Mouse (Mus musculus): ENCODE results near the gene Atg101. TPM values are rescaled to one million over a fixed set of nuclear protein-coding genes. Genes with fewer than 3 reads are reported as not detected.

Gene Atg101
- polyA plus RNA-seq, 1 experiment from 2014 or later, result 74.2 TPM

DNA sequence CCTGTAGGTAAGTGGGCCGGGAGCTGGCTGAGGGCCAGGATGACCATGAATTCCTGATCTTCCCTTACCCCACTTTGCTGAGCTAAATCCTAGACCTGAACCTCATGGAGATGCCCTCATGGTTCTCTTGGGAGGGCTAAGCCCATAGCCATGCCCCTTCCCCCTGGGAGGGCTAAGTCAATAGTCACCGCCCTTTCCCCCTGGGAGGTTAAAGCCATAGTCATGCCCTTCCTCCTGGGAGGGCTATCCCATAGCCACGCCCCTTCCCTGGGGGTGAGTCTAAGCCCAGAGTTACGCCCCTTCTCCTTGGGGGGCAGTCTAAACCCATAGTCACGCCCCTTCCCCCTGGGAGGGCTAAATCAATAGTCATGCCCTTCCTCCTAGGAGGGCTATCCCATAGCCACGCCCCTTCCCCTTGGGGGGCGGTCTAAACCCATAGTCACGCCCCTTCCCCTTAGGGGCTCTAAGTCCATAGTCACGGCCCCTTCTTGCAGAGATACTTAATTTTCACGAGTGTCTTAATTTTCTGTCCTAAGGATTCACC lies 42.0 kb downstream of the Atg101 start:
- DNase-seq (ENCODE audit: low spot score) (peak; percentile 26), ATAC-seq (no peak)
- H3K9ac ChIP-seq (replicated peaks; ENCODE audit: low read depth), result no peak overlapping the region
- no peak overlapping the region for H3K4me2 ChIP-seq (replicated peaks; ENCODE audit: low read depth, low read length)
- H3K9me3 ChIP-seq (ENCODE audit: low read length), result no peaks in the 10 kb centered on the region
- no peaks in the 10 kb centered on the region for H3K27me3 ChIP-seq (replicated peaks; ENCODE audit: insufficient read depth, low read length)
- TF ChIP-seq CTCF (IDR thresholded peaks at IDR 0.05) (no peak), EP300 (IDR thresholded peaks at IDR 0.05) (no peak)
- H3K27ac ChIP-seq (ENCODE audit: low read length), result no peak overlapping the region
- no peaks in the 10 kb centered on the region for H3K36me3 ChIP-seq (ENCODE audit: insufficient read depth, low read length)
- no peaks in the 10 kb centered on the region for H3K4me1 ChIP-seq (ENCODE audit: insufficient read depth, low read depth, low read length)
- no peak overlapping the region for H3K4me3 ChIP-seq (ENCODE audit: low read depth, low read length)
- WGBS, result 47% methylated on average over 10 of the region's 10 CpGs

GRCm38 (mm10) chr15:101327282-101327681 lies 43.2 kb downstream of the Atg101 start:
- H3K4me3 ChIP-seq (ENCODE audit: low read depth, low read length), result no peak overlapping the region
- peak; percentile 85 for ATAC-seq
- no peaks in the 10 kb centered on the region for H3K27me3 ChIP-seq (replicated peaks; ENCODE audit: insufficient read depth, low read length)
- no peak overlapping the region for H3K9ac ChIP-seq (replicated peaks; ENCODE audit: low read depth)
- no peak overlapping the region for H3K27ac ChIP-seq (ENCODE audit: low read length)
- no peaks in the 10 kb centered on the region for H3K9me3 ChIP-seq (ENCODE audit: low read length)
- TF ChIP-seq CTCF (IDR thresholded peaks at IDR 0.05) (peak; percentile 99), EP300 (IDR thresholded peaks at IDR 0.05) (peak; percentile 64; the same call in 1 of the 2 replicates)
- no peak overlapping the region for H3K4me2 ChIP-seq (replicated peaks; ENCODE audit: low read depth, low read length)
- H3K4me1 ChIP-seq (ENCODE audit: insufficient read depth, low read depth, low read length), result no peaks in the 10 kb centered on the region
- peak; percentile 94 for DNase-seq (ENCODE audit: low spot score)
- WGBS, result 3% methylated on average over 6 of the region's 6 CpGs
- H3K36me3 ChIP-seq (ENCODE audit: insufficient read depth, low read length), result no peaks in the 10 kb centered on the region

DNA sequence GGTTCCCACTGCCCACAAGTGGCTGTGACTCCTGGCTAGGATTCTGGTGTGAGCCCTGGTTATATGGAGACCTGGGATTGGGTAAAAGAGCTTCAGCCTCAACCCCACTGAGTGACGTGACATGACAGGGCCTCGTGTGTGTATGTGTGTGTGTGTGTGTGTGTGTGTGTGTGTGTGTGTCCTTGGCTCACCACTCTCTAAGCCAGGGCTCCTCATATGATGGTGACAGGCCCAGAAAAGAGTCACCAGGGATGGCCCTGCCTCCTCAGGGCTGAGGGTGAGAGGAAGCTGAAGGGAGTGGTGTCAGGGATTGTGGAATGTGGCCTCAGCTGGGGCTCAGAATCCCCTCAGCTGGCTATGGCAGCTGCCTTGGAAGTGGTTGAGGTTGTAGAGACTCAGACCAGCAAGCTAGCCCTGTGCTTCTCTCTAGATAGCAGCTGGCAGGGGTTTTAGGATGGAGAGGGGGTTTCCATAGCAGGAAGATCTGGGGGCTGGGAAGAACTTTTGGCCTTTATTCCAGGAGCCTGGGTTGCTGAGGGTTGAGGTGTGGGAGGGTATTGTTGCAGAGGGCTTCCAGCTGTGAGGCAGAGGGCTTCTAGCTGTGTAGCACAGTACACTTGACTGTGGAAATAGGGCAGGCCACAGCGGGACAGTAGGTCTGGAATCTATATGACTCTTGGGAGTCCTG lies 44.9 kb downstream of the Atg101 start:
- TF ChIP-seq CTCF (IDR thresholded peaks at IDR 0.05) (no peak), EP300 (IDR thresholded peaks at IDR 0.05) (no peak)
- Histone ChIP-seq H3K27me3 (replicated peaks; ENCODE audit: insufficient read depth, low read length) (no peaks in the 10 kb centered on the region), H3K4me1 (ENCODE audit: insufficient read depth, low read depth, low read length) (no peaks in the 10 kb centered on the region), H3K36me3 (ENCODE audit: insufficient read depth, low read length) (no peaks in the 10 kb centered on the region), H3K9me3 (ENCODE audit: low read length) (no peaks in the 10 kb centered on the region), H3K4me3 (ENCODE audit: low read depth, low read length) (no peak overlapping the region), H3K4me2 (replicated peaks; ENCODE audit: low read depth, low read length) (no peak overlapping the region), H3K27ac (ENCODE audit: low read length) (peak overlapping the region; percentile 45), H3K9ac (replicated peaks; ENCODE audit: low read depth) (no peak overlapping the region)
- DNase-seq (ENCODE audit: low spot score), result peak; percentile 17
- 67% methylated on average over 3 of the region's 3 CpGs for whole genome bisulfite sequencing
- ATAC-seq, result no peak

DNA sequence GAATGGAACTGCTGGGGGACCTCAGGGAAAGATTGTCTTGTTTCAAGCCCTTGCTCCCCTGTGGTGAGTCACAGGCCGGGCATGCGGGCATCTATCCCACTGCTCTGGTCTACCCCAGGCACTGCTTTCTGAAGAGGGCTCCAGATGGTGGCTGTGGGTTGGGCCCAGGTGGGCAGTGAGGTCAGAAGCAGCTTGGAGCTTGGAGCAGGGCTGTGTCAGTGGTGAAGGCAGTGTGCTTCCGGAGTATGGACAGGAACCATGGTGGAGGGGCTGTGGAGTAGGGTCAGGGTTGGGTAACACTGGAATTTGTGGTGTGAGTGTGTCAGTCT lies 45.5 kb downstream of the Atg101 start:
- peak; percentile 30 for ATAC-seq
- H3K4me1 ChIP-seq (ENCODE audit: insufficient read depth, low read depth, low read length), result no peaks in the 10 kb centered on the region

DNA sequence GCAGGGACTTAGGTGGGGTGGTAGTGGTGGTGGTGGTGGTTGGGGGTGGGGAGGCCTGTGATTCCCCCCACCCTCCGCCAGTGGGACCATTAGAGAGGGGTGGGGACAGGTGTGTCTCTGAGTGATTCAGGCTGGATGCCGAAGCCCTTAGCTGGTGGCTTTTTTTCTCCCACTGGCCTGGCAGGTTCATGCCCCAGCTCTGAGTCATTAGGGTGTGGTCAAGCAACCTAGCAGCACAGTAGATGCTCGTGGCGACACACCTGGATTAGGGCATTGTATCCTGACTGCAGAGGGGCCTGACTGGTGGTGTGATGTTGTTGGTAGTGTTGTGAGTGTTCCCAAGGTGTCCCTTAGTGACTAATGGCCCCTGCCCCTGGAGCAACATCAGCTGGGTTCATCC lies 47.0 kb downstream of the Atg101 start:
- Histone ChIP-seq H3K9ac (replicated peaks; ENCODE audit: low read depth) (no peak overlapping the region), H3K4me3 (ENCODE audit: low read depth, low read length) (no peak overlapping the region), H3K9me3 (ENCODE audit: low read length) (no peaks in the 10 kb centered on the region), H3K36me3 (ENCODE audit: insufficient read depth, low read length) (no peaks in the 10 kb centered on the region), H3K4me1 (ENCODE audit: insufficient read depth, low read depth, low read length) (no peaks in the 10 kb centered on the region; the same call in 1 of the 2 replicates), H3K27ac (ENCODE audit: low read length) (peak overlapping the region; percentile 57), H3K27me3 (replicated peaks; ENCODE audit: insufficient read depth, low read length) (no peaks in the 10 kb centered on the region), H3K4me2 (replicated peaks; ENCODE audit: low read depth, low read length) (no peak overlapping the region)
- DNase-seq (ENCODE audit: low spot score), result peak; percentile 88
- 45% methylated on average over 4 of the region's 4 CpGs for WGBS
- peak; percentile 70 for ATAC-seq
- TF ChIP-seq CTCF (IDR thresholded peaks at IDR 0.05), result no peak
- TF ChIP-seq EP300 (IDR thresholded peaks at IDR 0.05), result peak; percentile 89

More for the DNA sequence above, 45.5 kb downstream of the Atg101 start:
- no peak for TF ChIP-seq CTCF (IDR thresholded peaks at IDR 0.05)
- no peak; the same call in 1 of the 2 replicates for TF ChIP-seq EP300 (IDR thresholded peaks at IDR 0.05)
- Histone ChIP-seq H3K9ac (replicated peaks; ENCODE audit: low read depth) (no peak overlapping the region), H3K27ac (ENCODE audit: low read length) (peak overlapping the region; percentile 45), H3K9me3 (ENCODE audit: low read length) (no peaks in the 10 kb centered on the region), H3K4me3 (ENCODE audit: low read depth, low read length) (no peak overlapping the region), H3K36me3 (ENCODE audit: insufficient read depth, low read length) (no peaks in the 10 kb centered on the region), H3K27me3 (replicated peaks; ENCODE audit: insufficient read depth, low read length) (no peaks in the 10 kb centered on the region), H3K4me2 (replicated peaks; ENCODE audit: low read depth, low read length) (no peak overlapping the region)
- peak; percentile 36 for DNase-seq (ENCODE audit: low spot score)
- 74% methylated on average over 3 of the region's 3 CpGs for WGBS

DNA sequence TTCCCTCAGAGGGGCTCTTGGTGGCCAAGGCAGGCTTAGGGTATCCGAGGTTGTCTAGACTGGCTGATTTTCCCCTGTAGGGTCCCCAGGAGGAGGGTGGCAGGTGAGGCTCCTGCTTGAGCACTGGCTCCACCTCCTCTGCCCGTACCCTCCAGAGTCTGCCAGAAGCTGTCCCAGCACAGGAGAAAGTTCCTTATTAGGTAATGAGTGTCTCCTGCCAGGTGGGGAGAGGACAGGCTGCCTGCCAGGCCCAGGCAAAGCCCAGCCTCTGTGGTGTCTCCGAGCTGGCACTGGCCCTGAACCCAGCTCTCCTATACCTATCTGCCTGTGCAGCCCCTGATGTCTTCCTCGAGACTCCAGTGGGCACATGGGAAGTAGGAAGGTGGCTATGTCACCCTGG lies 48.3 kb downstream of the Atg101 start:
- 53% methylated on average over 4 of the region's 4 CpGs for WGBS
- TF ChIP-seq CTCF (IDR thresholded peaks at IDR 0.05) (no peak), EP300 (IDR thresholded peaks at IDR 0.05) (no peak)
- H3K27ac ChIP-seq (ENCODE audit: low read length), result peak overlapping the region; percentile 54

More for the DNA sequence above, 48.3 kb downstream of the Atg101 start:
- Histone ChIP-seq H3K9me3 (ENCODE audit: low read length) (no peaks in the 10 kb centered on the region), H3K36me3 (ENCODE audit: insufficient read depth, low read length) (no peaks in the 10 kb centered on the region), H3K9ac (replicated peaks; ENCODE audit: low read depth) (no peak overlapping the region), H3K27me3 (replicated peaks; ENCODE audit: insufficient read depth, low read length) (no peaks in the 10 kb centered on the region), H3K4me1 (ENCODE audit: insufficient read depth, low read depth, low read length) (no peaks in the 10 kb centered on the region; the same call in 1 of the 2 replicates), H3K4me3 (ENCODE audit: low read depth, low read length) (no peak overlapping the region), H3K4me2 (replicated peaks; ENCODE audit: low read depth, low read length) (no peak overlapping the region)
- DNase-seq (ENCODE audit: low spot score) (peak; percentile 66), ATAC-seq (peak; percentile 34)
